Mouse (Mus musculus) cerebellum, adult 2 months (tissue): ENCODE measurements around the gene Evi5l.

ENCODE experiments used
- CTCF ChIP-seq: fragments of 200-500 bp; IDR thresholded peaks from 2 replicates; pipeline ENCODE4 v1.5.1; 2011; ENCODE audit warnings: low read depth, mild to moderate bottlenecking, control low read depth, low read length, moderate library complexity, borderline replicate concordance; ENCODE audit not compliant: insufficient read depth
- POLR2A ChIP-seq: fragments of 200-500 bp; IDR thresholded peaks from 2 replicates; pipeline ENCODE4 v1.6.1; 2011; ENCODE audit warnings: low read length, control low read depth, borderline replicate concordance; ENCODE audit not compliant: insufficient read depth

- no peak for TF ChIP-seq POLR2A
- no peak for TF ChIP-seq CTCF
Measured at GRCm38 (mm10) chr8:4229784-4230183, 63.4 kb downstream of the Evi5l start.
